ENCODE assay signal across 8 mouse cellular contexts in genomic region chr2:69885451-69886305, GRCm38 (mm10). TPM values are rescaled to one million over a fixed set of nuclear protein-coding genes. Genes with fewer than 3 reads are reported as not detected.
DNase-seq lines count a peak whose midpoint lies in the region; ATAC-seq lines count a peak whose summit lies in the region.

Mettl5 (minus strand) TSS chr2:69885615.

- peak; percentile 89 to 96 for DNase-seq in adrenal gland, adult (ENCODE audit: inconsistent age in 2 of 2, low spot score in 1 of 2)
- peak; percentile 88 for DNase-seq in embryo, embryonic 10 days (ENCODE audit: low spot score)
- peak; percentile 91 for DNase-seq in gastrocnemius, postnatal 10 days
- peak; percentile 94 for DNase-seq in induced T-regulatory cell, adult 2 months (ENCODE audit: low read depth)
- peak; percentile 77 to 81 for DNase-seq in left cerebral cortex, adult 8-10 months (ENCODE audit: low spot score in 2 of 2)
- peak; percentile 88 to 92 for DNase-seq in right cerebral cortex, adult 2 months (ENCODE audit: low spot score in 2 of 2)
- peak; percentile 57 for DNase-seq in urinary bladder, postnatal 10 days (ENCODE audit: low spot score)

- peak; percentile 100 for ATAC-seq in megakaryocyte, adult 5-6 weeks (ENCODE audit: poor library complexity, severe bottlenecking)

RNA-seq across cellular contexts. Expression of gene Mettl5, which starts in this region (rescaled TPM):
- total RNA-seq in gastrocnemius, postnatal 10 days (2021) = 10 to 100 TPM; 19.6 to 21.4 TPM
- 10 to 100 TPM; 11.4 to 16.6 (median 12.9) TPM for total RNA-seq in left cerebral cortex, adult 8-10 months (2022)
- total RNA-seq in megakaryocyte, adult 5-6 weeks (2015) = 20.9 and 24.8 TPM in 2 replicates
- 20.0 and 22.4 TPM in 2 replicates for total RNA-seq in megakaryocyte, adult 5-6 weeks (2017)

Comparison
In these comparisons a context has a peak if more than half of its experiments do, and no peak if none do; other contexts are left out.
1. Peak in every context shown above with its lines: DNase-seq and ATAC-seq.